Mouse (Mus musculus): ENCODE measurements around the gene Ushbp1. TPM values are rescaled to one million over a fixed set of nuclear protein-coding genes. Genes with fewer than 3 reads are reported as not detected.
A peak's percentile ranks its signal among the peaks of the same experiment; 100 is the strongest.

Ushbp1 gene
- polyA plus RNA-seq, 1 experiment from 2014 or later, result 9.2 TPM

GRCm38 (mm10) chr8:71379008-71379407, 16.6 kb downstream of the Ushbp1 start:
- Histone ChIP-seq H3K4me2 (peak overlapping the region; percentile 98), H3K27ac (replicated peaks) (no peak overlapping the region), H3K9me3 (no peaks in the 10 kb centered on the region), H3K27me3 (replicated peaks) (0 out of 2 replicates have a peak, but pooled peaks cover 8% of the 10 kb centered on the region), H3K4me1 (peaks cover 70% of the 10 kb centered on the region), H3K4me3 (peak overlapping the region; percentile 95; the same call in 1 of the 2 replicates), H3K36me3 (peaks cover 43% of the 10 kb centered on the region), H3K9ac (peak overlapping the region; percentile 96)
- 77% methylated on average over 4 of the region's 4 CpGs for WGBS
- ATAC-seq (ENCODE audit: extremely low read depth, insufficient number of reproducible peaks, low FRiP score, low TSS enrichment), result no peak

- H3K4me2 ChIP-seq, result peak overlapping the region; percentile 69
- peaks cover 58% of the 10 kb centered on the region for H3K4me1 ChIP-seq
- no peak for ATAC-seq (ENCODE audit: extremely low read depth, insufficient number of reproducible peaks, low FRiP score, low TSS enrichment)
- H3K9ac ChIP-seq, result peak overlapping the region; percentile 73
- H3K27ac ChIP-seq (replicated peaks), result no peak overlapping the region
- H3K4me3 ChIP-seq, result peak overlapping the region; percentile 40
- 46% methylated on average over 8 of the region's 8 CpGs for WGBS
- H3K36me3 ChIP-seq, result peaks cover 58% of the 10 kb centered on the region
- H3K27me3 ChIP-seq (replicated peaks), result 0 out of 2 replicates have a peak, but pooled peaks cover 8% of the 10 kb centered on the region
- no peaks in the 10 kb centered on the region for H3K9me3 ChIP-seq
Observed at GRCm38 (mm10) chr8:71376423-71377030, 19.1 kb downstream of the Ushbp1 start.

- peak overlapping the region; percentile 73 for H3K9ac ChIP-seq
- no peak overlapping the region; the same call in 1 of the 2 replicates for H3K27ac ChIP-seq (replicated peaks)
Observed at GRCm38 (mm10) chr8:71375581-71376422, 19.8 kb downstream of the Ushbp1 start.

GRCm38 (mm10) chr8:71374616-71375206, 20.9 kb downstream of the Ushbp1 start:
- ATAC-seq (ENCODE audit: extremely low read depth, insufficient number of reproducible peaks, low FRiP score, low TSS enrichment), result no peak
- Histone ChIP-seq H3K4me3 (no peak overlapping the region), H3K36me3 (peaks cover 61% of the 10 kb centered on the region), H3K4me1 (peaks cover 57% of the 10 kb centered on the region), H3K27ac (replicated peaks) (no peak overlapping the region), H3K9me3 (no peaks in the 10 kb centered on the region), H3K9ac (no peak overlapping the region), H3K4me2 (no peak overlapping the region), H3K27me3 (replicated peaks) (0 out of 2 replicates have a peak, but pooled peaks cover 4% of the 10 kb centered on the region)
- 74% methylated on average over 17 of the region's 17 CpGs for WGBS

More at GRCm38 (mm10) chr8:71375581-71376422, 19.8 kb downstream of the Ushbp1 start:
- H3K4me3 ChIP-seq, result peak overlapping the region; percentile 40
- no peak for ATAC-seq (ENCODE audit: extremely low read depth, insufficient number of reproducible peaks, low FRiP score, low TSS enrichment)
- peaks cover 57% of the 10 kb centered on the region for H3K4me1 ChIP-seq
- peak overlapping the region; percentile 69 for H3K4me2 ChIP-seq
- H3K9me3 ChIP-seq, result no peaks in the 10 kb centered on the region
- H3K36me3 ChIP-seq, result peaks cover 58% of the 10 kb centered on the region
- 0 out of 2 replicates have a peak, but pooled peaks cover 8% of the 10 kb centered on the region for H3K27me3 ChIP-seq (replicated peaks)
- 13% methylated on average over 59 of the region's 74 CpGs for WGBS

- Histone ChIP-seq H3K4me3 (no peak overlapping the region), H3K9me3 (no peaks in the 10 kb centered on the region), H3K36me3 (peaks cover 67% of the 10 kb centered on the region), H3K4me1 (peaks cover 58% of the 10 kb centered on the region), H3K9ac (no peak overlapping the region), H3K27me3 (replicated peaks) (0 out of 2 replicates have a peak, but pooled peaks cover 4% of the 10 kb centered on the region), H3K4me2 (no peak overlapping the region), H3K27ac (replicated peaks) (no peak overlapping the region)
- ATAC-seq (ENCODE audit: extremely low read depth, insufficient number of reproducible peaks, low FRiP score, low TSS enrichment), result no peak
- WGBS, result 85% methylated on average over 3 of the region's 3 CpGs
Observed at GRCm38 (mm10) chr8:71373000-71373399, 22.6 kb downstream of the Ushbp1 start.

- H3K4me2 ChIP-seq, result no peak overlapping the region
- H3K4me1 ChIP-seq, result peaks cover 63% of the 10 kb centered on the region
- no peaks in the 10 kb centered on the region for H3K9me3 ChIP-seq
- H3K36me3 ChIP-seq, result peaks cover 61% of the 10 kb centered on the region
- H3K27me3 ChIP-seq (replicated peaks), result 0 out of 2 replicates have a peak, but pooled peaks cover 2% of the 10 kb centered on the region
- H3K27ac ChIP-seq (replicated peaks), result no peak overlapping the region
- WGBS, result 87% methylated on average over 12 of the region's 12 CpGs
- no peak overlapping the region for H3K9ac ChIP-seq
- no peak for ATAC-seq (ENCODE audit: extremely low read depth, insufficient number of reproducible peaks, low FRiP score, low TSS enrichment)
- H3K4me3 ChIP-seq, result no peak overlapping the region
Observed at GRCm38 (mm10) chr8:71372427-71372826, 23.2 kb downstream of the Ushbp1 start.

- Histone ChIP-seq H3K27ac (replicated peaks) (peak within 1 kb of the TSS; percentile 78), H3K9ac (peak within 1 kb of the TSS; percentile 74), H3K4me3 (peak within 1 kb of the TSS; percentile 66), H3K4me1 (peaks cover 56% of the 10 kb centered on the region), H3K9me3 (no peaks in the 10 kb centered on the region), H3K4me2 (peak within 1 kb of the TSS; percentile 72), H3K36me3 (peaks cover 51% of the 10 kb centered on the region), H3K27me3 (replicated peaks) (no peaks in the 10 kb centered on the region)
- peak; percentile 85 for ATAC-seq (ENCODE audit: extremely low read depth, insufficient number of reproducible peaks, low FRiP score, low TSS enrichment)
- 1% methylated on average over 68 of the region's 68 CpGs for WGBS
Observed at GRCm38 (mm10) chr8:71371236-71371848, 24.3 kb downstream of the Ushbp1 start, which contains the start of gene Ocel1. Ocel1 (plus strand) TSS chr8:71371298.

- Histone ChIP-seq H3K4me2 (peak overlapping the region; percentile 72), H3K27me3 (replicated peaks) (no peaks in the 10 kb centered on the region), H3K4me1 (peaks cover 54% of the 10 kb centered on the region), H3K4me3 (peak overlapping the region; percentile 66), H3K9me3 (no peaks in the 10 kb centered on the region), H3K27ac (replicated peaks) (peak overlapping the region; percentile 78), H3K9ac (peak overlapping the region; percentile 74), H3K36me3 (peaks cover 46% of the 10 kb centered on the region)
- WGBS, result 17% methylated on average over 5 of the region's 5 CpGs
- ATAC-seq (ENCODE audit: extremely low read depth, insufficient number of reproducible peaks, low FRiP score, low TSS enrichment), result no peak
Observed at GRCm38 (mm10) chr8:71370711-71371235, 24.8 kb downstream of the Ushbp1 start.

GRCm38 (mm10) chr8:71369040-71369718, 26.4 kb downstream of the Ushbp1 start:
- Histone ChIP-seq H3K9me3 (no peaks in the 10 kb centered on the region), H3K4me3 (no peak overlapping the region), H3K4me2 (no peak overlapping the region), H3K9ac (0 out of 2 replicates have a peak overlapping the region, but pooled peaks have one; percentile 33), H3K4me1 (peaks cover 40% of the 10 kb centered on the region), H3K27ac (replicated peaks) (peak overlapping the region; percentile 65), H3K36me3 (peaks cover 31% of the 10 kb centered on the region), H3K27me3 (replicated peaks) (no peaks in the 10 kb centered on the region)
- no peak for ATAC-seq (ENCODE audit: extremely low read depth, insufficient number of reproducible peaks, low FRiP score, low TSS enrichment)
- 88% methylated on average over 10 of the region's 10 CpGs for WGBS

- peak overlapping the region; percentile 87 for H3K4me2 ChIP-seq
- H3K27ac ChIP-seq (replicated peaks), result peak overlapping the region; percentile 93; the same call in 1 of the 2 replicates
- no peaks in the 10 kb centered on the region for H3K27me3 ChIP-seq (replicated peaks)
- peaks cover 22% of the 10 kb centered on the region for H3K36me3 ChIP-seq
- peak overlapping the region; percentile 84 for H3K9ac ChIP-seq
- H3K4me3 ChIP-seq, result peak overlapping the region; percentile 72; the same call in 1 of the 2 replicates
- no peak for ATAC-seq (ENCODE audit: extremely low read depth, insufficient number of reproducible peaks, low FRiP score, low TSS enrichment)
- peaks cover 40% of the 10 kb centered on the region for H3K4me1 ChIP-seq
- no peaks in the 10 kb centered on the region for H3K9me3 ChIP-seq
Observed at GRCm38 (mm10) chr8:71368366-71368765, 27.2 kb downstream of the Ushbp1 start.
